Mouse (Mus musculus) liver, adult 2 months (tissue): ENCODE data around the gene Pick1. TPM values are rescaled to one million over a fixed set of nuclear protein-coding genes. Genes with fewer than 3 reads are reported as not detected.

ENCODE experiments used
- DNase-seq: peaks from one replicate; pipeline ENCODE4 v3.0.0-alpha.2; 2011; ENCODE audit warnings: low read depth, low spot score; ENCODE audit errors: extremely low read depth
- H3K27ac ChIP-seq: fragments of 200-500 bp; replicated peaks from 2 replicates; pipeline ENCODE4 v1.5.1; 2012; ENCODE audit warnings: low read depth, mild to moderate bottlenecking, control low read depth, inconsistent platforms, low read length; ENCODE audit not compliant: insufficient read depth
- H3K27me3 ChIP-seq: fragments of 200-500 bp; 2 replicates; pipeline ENCODE4 v1.6.1; 2012; ENCODE audit warnings: mild to moderate bottlenecking, moderate library complexity, low read length, inconsistent platforms; ENCODE audit not compliant: control insufficient read depth, insufficient read depth
- H3K36me3 ChIP-seq: fragments of 200-500 bp; 2 replicates; pipeline ENCODE4 v1.6.1; 2012; ENCODE audit warnings: low read length, inconsistent platforms; ENCODE audit not compliant: control insufficient read depth, insufficient read depth
- H3K4me1 ChIP-seq: fragments of 200-500 bp; 2 replicates; pipeline ENCODE4 v1.6.1; 2011; ENCODE audit warnings: low read length; ENCODE audit not compliant: control insufficient read depth, insufficient read depth
- H3K4me3 ChIP-seq: fragments of 200-500 bp; 2 replicates; pipeline ENCODE4 v1.5.1; 2011; ENCODE audit warnings: low read depth, mild to moderate bottlenecking, control low read depth, low read length, moderate library complexity; ENCODE audit not compliant: insufficient read depth
- H3K79me2 ChIP-seq: fragments of 200-500 bp; 2 replicates; pipeline ENCODE4 v1.6.1; 2012; ENCODE audit warnings: inconsistent platforms, mild to moderate bottlenecking, low read length, moderate library complexity; ENCODE audit not compliant: control insufficient read depth, insufficient read depth
- H3K9ac ChIP-seq: fragments of 200-500 bp; 2 replicates; pipeline ENCODE4 v1.6.1; 2012; ENCODE audit warnings: low read depth, mild to moderate bottlenecking, control low read depth, inconsistent platforms, low read length
- CTCF ChIP-seq: fragments of 200-500 bp; IDR thresholded peaks from 2 replicates; pipeline ENCODE4 v1.5.1; 2011; ENCODE audit warnings: low read depth, low read length, control low read depth
- POLR2A ChIP-seq: fragments of 200-500 bp; IDR thresholded peaks from 2 replicates; pipeline ENCODE4 v1.6.1; 2011; ENCODE audit warnings: low read length, control low read depth; ENCODE audit not compliant: insufficient read depth; ENCODE audit errors: extremely low read depth
- WGBS: fragments of 180-500 bp; shearing (Covaris S2); methylation state at CpG from one replicate; pipeline ENCODE4 v1.1.7; 2018; 5-methylcytosine and 5-hydroxymethylcytosine counted together
- polyA plus RNA-seq: library from polyadenylated mRNA; depleted of rRNA; stranded (reverse); fragments of >200 nt; gene quantifications from 2 replicates; pipeline ENCODE4 v1.2.3, GENCODE M21; 2012
- total RNA-seq: library from RNA; depleted of rRNA; stranded (reverse); fragments of >200 nt; gene quantifications from 2 replicates; pipeline ENCODE4 v1.2.3, GENCODE M21; 2014

The Pick1 gene
- total and polyA plus RNA-seq, 2 experiments: 12.4 to 18.5 TPM

DNA sequence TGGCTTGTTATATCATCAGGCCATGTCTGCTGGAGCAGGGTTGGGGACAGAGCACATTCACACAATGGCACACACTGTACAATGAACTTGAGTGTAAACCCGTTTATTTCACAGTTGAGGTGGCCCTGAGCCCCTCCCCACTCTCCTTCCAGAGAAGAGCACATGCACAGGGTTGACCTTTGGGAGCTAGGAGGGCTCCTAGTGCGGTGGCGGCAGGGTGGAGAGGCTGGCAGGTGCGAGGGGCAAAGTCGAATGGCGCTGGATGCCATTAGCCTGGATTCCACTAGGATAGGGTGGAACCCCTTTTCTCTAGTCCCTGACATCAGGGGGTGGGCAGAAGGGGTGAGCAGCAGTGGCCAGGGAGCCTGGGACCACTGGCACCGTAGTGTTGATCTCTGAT lies 57.2 kb downstream of the Pick1 start:
- Histone ChIP-seq H3K79me2 (no peaks in the 10 kb centered on the region), H3K36me3 (no peaks in the 10 kb centered on the region; the same call in 1 of the 2 replicates), H3K9ac (no peak overlapping the region), H3K4me1 (no peaks in the 10 kb centered on the region), H3K27me3 (no peaks in the 10 kb centered on the region), H3K27ac (no peak overlapping the region), H3K4me3 (no peak overlapping the region)
- no peak for DNase-seq
- WGBS: 80% methylated on average over 7 of the region's 7 CpGs
- TF ChIP-seq CTCF (no peak), POLR2A (no peak)

DNA sequence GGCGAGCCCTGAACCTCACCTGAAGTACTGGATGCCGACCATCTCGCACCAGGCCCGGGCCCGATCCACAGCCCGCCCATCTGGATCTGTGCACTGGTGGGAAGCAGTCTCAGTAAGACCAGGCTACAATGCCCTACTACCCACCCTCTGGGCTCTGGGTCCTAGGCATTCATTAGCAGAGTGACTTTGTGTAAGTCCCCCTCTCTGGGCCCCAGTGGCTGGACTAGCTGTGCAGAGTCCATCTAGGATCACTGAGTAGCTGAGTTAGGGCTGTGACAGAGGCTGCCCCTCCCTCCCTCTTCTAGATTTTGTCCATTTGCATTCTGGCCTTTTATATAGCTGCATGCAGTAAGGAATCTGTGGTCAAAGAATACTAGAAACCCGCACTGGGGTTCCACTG lies 58.1 kb downstream of the Pick1 start:
- no peaks in the 10 kb centered on the region for H3K4me1 ChIP-seq
- H3K4me3 ChIP-seq: no peak overlapping the region
- no peak for DNase-seq
- no peaks in the 10 kb centered on the region for H3K27me3 ChIP-seq
- WGBS: 96% methylated on average over 7 of the region's 7 CpGs
- no peaks in the 10 kb centered on the region for H3K79me2 ChIP-seq
- H3K27ac ChIP-seq: no peak overlapping the region
- H3K36me3 ChIP-seq: no peaks in the 10 kb centered on the region; the same call in 1 of the 2 replicates
- no peak for TF ChIP-seq CTCF
- TF ChIP-seq POLR2A: no peak
- H3K9ac ChIP-seq: no peak overlapping the region

DNA sequence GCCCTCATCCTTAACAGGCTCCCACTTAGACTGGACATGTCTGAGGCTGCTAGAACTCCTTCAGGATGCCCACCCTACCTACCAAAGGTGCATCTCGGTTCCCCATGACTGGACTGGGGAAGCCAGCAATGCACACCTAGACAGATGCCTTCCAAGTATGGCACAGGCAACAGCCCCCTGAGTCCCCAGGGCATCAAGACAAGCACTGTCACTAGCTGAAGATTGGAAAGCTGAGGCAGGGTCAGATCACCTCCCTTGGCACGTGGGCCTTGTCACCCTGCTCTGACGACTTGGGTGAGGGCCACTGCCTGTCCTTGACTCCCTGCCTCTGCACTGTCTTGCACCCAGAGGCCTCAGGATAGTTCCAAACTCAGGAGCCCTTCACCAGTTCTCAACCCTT lies 59.4 kb downstream of the Pick1 start:
- Histone ChIP-seq H3K79me2 (no peaks in the 10 kb centered on the region), H3K4me1 (no peaks in the 10 kb centered on the region), H3K27ac (no peak overlapping the region), H3K4me3 (no peak overlapping the region), H3K27me3 (no peaks in the 10 kb centered on the region), H3K36me3 (peaks cover 2% of the 10 kb centered on the region; the same call in 1 of the 2 replicates), H3K9ac (no peak overlapping the region)
- WGBS: 73% methylated on average over 3 of the region's 3 CpGs
- no peak for DNase-seq
- TF ChIP-seq CTCF (no peak), POLR2A (no peak)

DNA sequence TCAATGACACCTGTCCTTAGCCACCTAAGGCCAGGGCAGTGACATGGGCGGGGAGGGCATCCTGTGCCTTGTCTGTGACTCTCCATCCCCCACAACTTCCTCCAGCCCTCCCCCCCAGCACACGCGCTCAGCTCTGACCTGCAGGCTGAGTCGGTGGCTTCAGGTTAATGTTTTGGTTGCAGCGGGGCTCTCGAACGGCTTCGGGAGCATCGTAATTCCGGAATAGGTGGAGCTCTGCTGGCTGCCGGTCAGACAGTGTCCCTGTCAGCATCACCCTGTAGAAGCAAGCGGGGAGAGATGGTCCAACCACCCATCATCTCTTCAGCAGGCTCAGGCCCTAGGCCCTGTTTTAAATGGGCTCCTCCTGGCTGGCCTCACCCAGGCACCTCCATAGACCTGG lies 60.5 kb downstream of the Pick1 start:
- no peak overlapping the region for H3K27ac ChIP-seq
- DNase-seq: no peak
- H3K36me3 ChIP-seq: peaks cover 2% of the 10 kb centered on the region; the same call in 1 of the 2 replicates
- H3K4me1 ChIP-seq: no peaks in the 10 kb centered on the region
- 95% methylated on average over 12 of the region's 12 CpGs for WGBS
- no peak overlapping the region for H3K4me3 ChIP-seq
- TF ChIP-seq CTCF (no peak), POLR2A (no peak)
- no peaks in the 10 kb centered on the region for H3K79me2 ChIP-seq
- H3K27me3 ChIP-seq: no peaks in the 10 kb centered on the region
- no peak overlapping the region for H3K9ac ChIP-seq

DNA sequence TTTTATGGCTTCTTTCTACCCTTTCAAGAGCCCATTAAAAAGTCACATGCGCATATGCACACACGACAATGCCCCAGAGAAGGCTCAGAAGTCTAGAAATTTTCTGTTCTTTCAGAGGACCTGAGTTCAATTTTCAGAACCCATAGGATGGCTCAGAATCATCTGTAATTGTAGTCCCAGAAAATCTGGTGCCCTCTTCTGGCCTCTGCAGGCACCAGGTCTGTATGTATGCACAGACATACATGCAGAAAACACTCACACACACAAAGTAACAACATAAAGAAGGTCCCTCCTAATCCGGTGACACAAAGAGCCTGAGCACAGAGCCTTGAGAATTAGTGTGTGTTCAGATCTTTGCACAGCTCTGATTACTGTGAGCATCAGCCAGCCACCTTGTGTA lies 61.4 kb downstream of the Pick1 start:
- Histone ChIP-seq H3K27me3 (no peaks in the 10 kb centered on the region), H3K9ac (no peak overlapping the region), H3K4me1 (no peaks in the 10 kb centered on the region), H3K27ac (no peak overlapping the region), H3K79me2 (no peaks in the 10 kb centered on the region), H3K4me3 (no peak overlapping the region), H3K36me3 (peaks cover 2% of the 10 kb centered on the region; the same call in 1 of the 2 replicates)
- no peak for TF ChIP-seq POLR2A
- no peak for TF ChIP-seq CTCF
- WGBS: 97% methylated on average over 3 of the region's 3 CpGs
- DNase-seq: no peak

DNA sequence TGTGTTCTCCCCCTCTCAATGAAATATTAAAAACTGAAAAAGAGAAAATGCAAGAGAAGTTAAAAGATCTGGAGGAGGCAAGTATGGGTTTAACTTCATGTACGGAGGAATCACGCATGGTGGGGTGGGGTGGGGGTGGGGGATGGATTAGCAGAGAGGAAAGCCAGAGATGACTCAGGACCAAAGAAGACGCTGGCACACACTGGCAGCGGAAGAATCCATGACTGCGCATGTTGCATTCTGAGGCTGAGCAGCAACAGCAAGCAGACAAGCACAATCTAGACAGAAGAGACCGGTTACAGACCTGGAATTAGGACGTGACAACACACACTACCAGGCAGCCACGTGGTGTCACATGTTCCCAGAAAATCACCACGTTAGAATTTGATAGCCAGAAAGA lies 63.8 kb downstream of the Pick1 start:
- WGBS: 91% methylated on average over 9 of the region's 9 CpGs

More for the DNA sequence above, 63.8 kb downstream of the Pick1 start:
- Histone ChIP-seq H3K9ac (no peak overlapping the region), H3K36me3 (peaks cover 2% of the 10 kb centered on the region; the same call in 1 of the 2 replicates), H3K27ac (no peak overlapping the region), H3K79me2 (no peaks in the 10 kb centered on the region), H3K4me1 (no peaks in the 10 kb centered on the region), H3K4me3 (no peak overlapping the region), H3K27me3 (no peaks in the 10 kb centered on the region)
- TF ChIP-seq CTCF (no peak), POLR2A (no peak)
- no peak for DNase-seq
